Mouse (Mus musculus) embryonic facial prominence, embryonic 15.5 days (tissue): ENCODE data around the gene Olfr1246. TPM values are rescaled to one million over a fixed set of nuclear protein-coding genes. Genes with fewer than 3 reads are reported as not detected.
"Not testable (repeated sequence)": the region's sequence is repeated elsewhere in the genome, so short reads cannot be mapped to it uniquely, and the experiment has no call there.

Experiments
- ATAC-seq: fragments of 200-750 bp; cut with Nextera tagmentation; 2 replicates; pipeline ENCODE4 v1.8.0; 2017; ENCODE audit warnings: low read depth, moderate TSS enrichment; ENCODE audit not compliant: insufficient number of reproducible peaks, low FRiP score, low TSS enrichment
- H3K27ac ChIP-seq: fragments of 300-500 bp; sonication (generic); replicated peaks from 2 replicates; pipeline ENCODE4 v1.5.1; 2015; ENCODE audit warnings: mild to moderate bottlenecking, inconsistent platforms
- H3K27me3 ChIP-seq: fragments of 300-500 bp; sonication (generic); 2 replicates; pipeline ENCODE4 v1.6.1; 2015; ENCODE audit warnings: inconsistent platforms
- H3K36me3 ChIP-seq: fragments of 300-500 bp; sonication (generic); 2 replicates; pipeline ENCODE4 v1.6.1; 2015; ENCODE audit warnings: mild to moderate bottlenecking, inconsistent platforms
- H3K4me1 ChIP-seq: fragments of 300-500 bp; sonication (generic); 2 replicates; pipeline ENCODE4 v1.6.1; 2015; ENCODE audit warnings: inconsistent platforms
- H3K4me2 ChIP-seq: fragments of 300-500 bp; sonication (generic); replicated peaks from 2 replicates; pipeline ENCODE4 v1.6.1; 2015; ENCODE audit warnings: mild to moderate bottlenecking, inconsistent platforms
- H3K4me3 ChIP-seq: fragments of 300-500 bp; sonication (generic); replicated peaks from 2 replicates; pipeline ENCODE4 v1.5.1; 2015; ENCODE audit warnings: mild to moderate bottlenecking, inconsistent platforms
- H3K9ac ChIP-seq: fragments of 300-500 bp; sonication (generic); 2 replicates; pipeline ENCODE4 v1.6.1; 2015; ENCODE audit warnings: inconsistent platforms
- H3K9me3 ChIP-seq: fragments of 300-500 bp; sonication (generic); replicated peaks from 2 replicates; pipeline ENCODE4 v1.6.1; 2016; ENCODE audit warnings: inconsistent platforms
- WGBS: fragments of 180-500 bp; shearing (Covaris S2); methylation state at CpG from one replicate; pipeline ENCODE4 v1.1.7; 2015; 5-methylcytosine and 5-hydroxymethylcytosine counted together
- polyA plus RNA-seq: library from polyadenylated mRNA; unstranded; fragments of >200 nt; fragmentation: Nextera tagmentation; extraction: Ambion mirVana; gene quantifications from 2 replicates; pipeline ENCODE4 v1.2.1, GENCODE M21; 2015

The Olfr1246 gene
- polyA plus RNA-seq, result not detected in 2 replicates

- Histone ChIP-seq H3K4me3 (no peak within 1 kb of the TSS), H3K4me2 (no peak within 1 kb of the TSS), H3K36me3 (no peaks in the 10 kb centered on the region), H3K9me3 (no peaks in the 10 kb centered on the region), H3K27me3 (no peaks in the 10 kb centered on the region), H3K4me1 (no peaks in the 10 kb centered on the region), H3K27ac (no peak within 1 kb of the TSS), H3K9ac (no peak within 1 kb of the TSS)
- 68% methylated on average over 2 of the region's 2 CpGs for WGBS
- no peak for ATAC-seq
These were observed at the start of gene Olfr1246 for GRCm38 (mm10) chr2:89593057-89593456. TSS of gene Olfr1246 (minus strand) at chr2:89593157.

GRCm38 (mm10) chr2:89634883-89635282, 41.9 kb upstream of the Olfr1246 start, which contains the start of gene Olfr1249:
TSS of gene Olfr1249 (minus strand) at chr2:89634983.
- no peak within 1 kb of the TSS for H3K9ac ChIP-seq
- no peaks in the 10 kb centered on the region for H3K27me3 ChIP-seq
- H3K36me3 ChIP-seq, result no peaks in the 10 kb centered on the region
- ATAC-seq, result no peak
- no peak within 1 kb of the TSS for H3K4me2 ChIP-seq
- no peaks in the 10 kb centered on the region for H3K4me1 ChIP-seq
- 91% methylated on average over 2 of the region's 2 CpGs for WGBS
- no peaks in the 10 kb centered on the region for H3K9me3 ChIP-seq
- H3K27ac ChIP-seq, result no peak within 1 kb of the TSS
- no peak within 1 kb of the TSS for H3K4me3 ChIP-seq

- WGBS, result 89% methylated on average over 1 of the region's 1 CpGs
These were observed 25.2 kb upstream of the Olfr1246 start, which contains the start of gene Olfr1248 for GRCm38 (mm10) chr2:89618145-89618544. TSS of gene Olfr1248 (minus strand) at chr2:89618245.

GRCm38 (mm10) chr2:89614030-89614429, 21.1 kb upstream of the Olfr1246 start, which contains the start of gene Olfr1247:
TSS of gene Olfr1247 (minus strand) at chr2:89614130.
- no peak within 1 kb of the TSS for H3K4me2 ChIP-seq
- H3K4me3 ChIP-seq, result no peak within 1 kb of the TSS
- no peak within 1 kb of the TSS for H3K27ac ChIP-seq
- H3K9ac ChIP-seq, result no peak within 1 kb of the TSS
- ATAC-seq, result no peak
- H3K27me3 ChIP-seq, result no peaks in the 10 kb centered on the region
- H3K36me3 ChIP-seq, result no peaks in the 10 kb centered on the region
- H3K4me1 ChIP-seq, result no peaks in the 10 kb centered on the region
- WGBS, result 88% methylated on average over 2 of the region's 2 CpGs
- no peaks in the 10 kb centered on the region for H3K9me3 ChIP-seq

More at GRCm38 (mm10) chr2:89618145-89618544, 25.2 kb upstream of the Olfr1246 start, which contains the start of gene Olfr1248:
- not testable (repeated sequence) for H3K27ac ChIP-seq, H3K9ac ChIP-seq, H3K9me3 ChIP-seq, H3K27me3 ChIP-seq, H3K36me3 ChIP-seq, ATAC-seq, H3K4me2 ChIP-seq, H3K4me1 ChIP-seq, H3K4me3 ChIP-seq

GRCm38 (mm10) chr2:89578347-89578746, 14.6 kb downstream of the Olfr1246 start, which contains the start of gene Olfr1245:
TSS of gene Olfr1245 (minus strand) at chr2:89578447.
- no peak for ATAC-seq
- WGBS, result 84% methylated on average over 1 of the region's 1 CpGs

GRCm38 (mm10) chr2:89562706-89563105, 30.3 kb downstream of the Olfr1246 start:
- not testable (repeated sequence) for H3K36me3 ChIP-seq, H3K4me3 ChIP-seq, H3K27me3 ChIP-seq, H3K4me2 ChIP-seq, H3K9me3 ChIP-seq, H3K4me1 ChIP-seq, H3K9ac ChIP-seq, H3K27ac ChIP-seq, ATAC-seq
- WGBS, result 54% methylated on average over 2 of the region's 2 CpGs

More at GRCm38 (mm10) chr2:89578347-89578746, 14.6 kb downstream of the Olfr1246 start, which contains the start of gene Olfr1245:
- H3K4me1 ChIP-seq, result no peaks in the 10 kb centered on the region
- H3K9ac ChIP-seq, result no peak within 1 kb of the TSS
- H3K27me3 ChIP-seq, result no peaks in the 10 kb centered on the region
- no peak within 1 kb of the TSS for H3K27ac ChIP-seq
- H3K36me3 ChIP-seq, result no peaks in the 10 kb centered on the region
- no peaks in the 10 kb centered on the region for H3K9me3 ChIP-seq
- no peak within 1 kb of the TSS for H3K4me2 ChIP-seq
- H3K4me3 ChIP-seq, result no peak within 1 kb of the TSS

GRCm38 (mm10) chr2:89544516-89544915, 48.4 kb downstream of the Olfr1246 start:
- H3K9ac ChIP-seq, result no peak overlapping the region
- H3K9me3 ChIP-seq, result no peaks in the 10 kb centered on the region
- ATAC-seq, result no peak
- H3K4me3 ChIP-seq, result no peak overlapping the region
- H3K27me3 ChIP-seq, result no peaks in the 10 kb centered on the region
- H3K4me2 ChIP-seq, result no peak overlapping the region
- H3K27ac ChIP-seq, result no peak overlapping the region
- H3K36me3 ChIP-seq, result no peaks in the 10 kb centered on the region
- WGBS, result 48% methylated on average over 2 of the region's 2 CpGs
- no peaks in the 10 kb centered on the region for H3K4me1 ChIP-seq

- Histone ChIP-seq H3K9ac (no peak overlapping the region), H3K4me3 (no peak overlapping the region), H3K9me3 (no peaks in the 10 kb centered on the region), H3K27me3 (no peaks in the 10 kb centered on the region), H3K4me1 (no peaks in the 10 kb centered on the region), H3K36me3 (no peaks in the 10 kb centered on the region), H3K27ac (no peak overlapping the region), H3K4me2 (no peak overlapping the region)
- ATAC-seq, result no peak
- WGBS, result 67% methylated on average over 1 of the region's 1 CpGs
These were observed 53.0 kb downstream of the Olfr1246 start for GRCm38 (mm10) chr2:89539923-89540322.

Other genes starting within 250 kb of the Olfr1246 start
- gene Olfr1234, start 228.3 kb downstream of the Olfr1246 start, polyA plus RNA-seq, result 0.08 TPM in 1 of 2 replicates, not detected in the other
- gene Olfr1238, start 183.5 kb downstream of the Olfr1246 start, polyA plus RNA-seq, result not detected in 2 replicates
- 0.12 TPM in 1 of 2 replicates, not detected in the other for gene Olfr1239, start 172.8 kb downstream of the Olfr1246 start, polyA plus RNA-seq
- 0.13 and 0.14 TPM in 2 replicates for gene Olfr1240, start 150.2 kb downstream of the Olfr1246 start, polyA plus RNA-seq
- gene Olfr1241, start 106.0 kb downstream of the Olfr1246 start, polyA plus RNA-seq, result not detected in 2 replicates
- not detected in 2 replicates for gene Olfr1242, start 94.8 kb downstream of the Olfr1246 start, polyA plus RNA-seq
- not detected in 2 replicates for gene Olfr1243, start 61.7 kb downstream of the Olfr1246 start, polyA plus RNA-seq
- not detected in 2 replicates for gene Olfr1245, start 14.7 kb downstream of the Olfr1246 start, polyA plus RNA-seq
- 0.05 TPM in 1 of 2 replicates, not detected in the other for gene Olfr1247, start 21.0 kb upstream of the Olfr1246 start, polyA plus RNA-seq
- not detected in 2 replicates for gene Olfr1248, start 25.1 kb upstream of the Olfr1246 start, polyA plus RNA-seq
- not detected in 2 replicates for gene Olfr1249, start 41.8 kb upstream of the Olfr1246 start, polyA plus RNA-seq
- not detected in 2 replicates for gene Olfr1250, start 68.3 kb upstream of the Olfr1246 start, polyA plus RNA-seq
- gene Olfr1251, start 78.8 kb upstream of the Olfr1246 start, polyA plus RNA-seq, result not detected in 2 replicates
- gene Olfr1252, start 131.9 kb upstream of the Olfr1246 start, polyA plus RNA-seq, result not detected in 2 replicates
- gene Olfr1253, start 163.9 kb upstream of the Olfr1246 start, polyA plus RNA-seq, result not detected in 2 replicates
- not detected in 2 replicates for gene Olfr1254, start 200.5 kb upstream of the Olfr1246 start, polyA plus RNA-seq
- gene Olfr1255, start 218.9 kb upstream of the Olfr1246 start, polyA plus RNA-seq, result not detected in 2 replicates
- gene Olfr1256, start 248.4 kb upstream of the Olfr1246 start, polyA plus RNA-seq, result not detected in 2 replicates